Mouse (Mus musculus): ENCODE results near the gene Slc38a10.

Slc38a10 gene

DNA sequence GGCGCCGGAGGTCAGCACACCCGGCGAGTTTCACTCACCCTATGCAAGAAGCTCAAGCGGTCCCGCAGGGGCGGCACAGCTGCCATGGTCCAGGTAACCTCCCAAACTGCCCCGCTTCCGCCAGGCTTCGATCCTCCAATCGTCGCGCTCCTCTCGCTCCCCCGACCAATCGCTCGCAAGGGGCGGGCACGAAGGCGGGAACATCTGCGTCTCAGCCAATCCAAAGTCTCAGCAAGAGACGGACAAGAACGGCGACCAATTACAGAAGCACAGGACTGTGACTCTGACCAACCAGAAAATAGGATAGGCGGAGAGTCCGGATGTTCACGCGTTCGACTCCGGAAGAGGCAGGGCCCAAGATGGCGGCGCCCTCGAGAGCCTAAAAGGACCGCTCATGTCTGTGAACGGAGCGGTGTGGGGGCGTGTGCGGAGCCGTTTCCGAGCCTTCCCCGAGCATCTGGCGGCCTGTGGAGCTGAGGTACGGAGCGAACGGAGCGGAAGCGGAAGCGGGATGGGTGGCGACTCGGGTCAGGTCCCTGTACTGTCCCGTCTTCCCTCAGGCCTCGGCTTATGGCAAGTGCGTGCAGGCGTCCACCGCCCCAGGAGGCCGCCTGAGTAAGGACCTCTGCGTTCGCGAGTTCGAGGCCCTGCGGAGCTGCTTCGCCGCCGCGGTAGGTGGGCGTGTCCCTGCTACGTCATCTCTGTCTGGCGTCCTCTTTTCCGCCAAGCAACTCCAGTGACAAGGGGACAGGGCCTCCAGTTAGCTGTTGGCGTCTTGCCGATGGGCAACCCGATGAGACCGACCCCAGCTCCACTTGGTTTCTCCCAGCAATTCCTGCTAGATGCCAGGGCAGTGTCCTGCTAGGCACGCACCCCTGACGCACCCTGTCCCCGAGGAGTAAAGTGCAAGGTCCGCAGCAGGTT is 52.3 kb downstream of the Slc38a10 start, which contains the start of the genes Tepsin and Ndufaf8:
TSS of gene Tepsin (minus strand) at position 144 of the 924 bp plus-strand sequence.
TSS of gene Ndufaf8 (plus strand) at position 341 of the 924 bp plus-strand sequence.
- DNase-seq (ENCODE audit: low spot score in 2 of 2): peak; percentile 98

DNA sequence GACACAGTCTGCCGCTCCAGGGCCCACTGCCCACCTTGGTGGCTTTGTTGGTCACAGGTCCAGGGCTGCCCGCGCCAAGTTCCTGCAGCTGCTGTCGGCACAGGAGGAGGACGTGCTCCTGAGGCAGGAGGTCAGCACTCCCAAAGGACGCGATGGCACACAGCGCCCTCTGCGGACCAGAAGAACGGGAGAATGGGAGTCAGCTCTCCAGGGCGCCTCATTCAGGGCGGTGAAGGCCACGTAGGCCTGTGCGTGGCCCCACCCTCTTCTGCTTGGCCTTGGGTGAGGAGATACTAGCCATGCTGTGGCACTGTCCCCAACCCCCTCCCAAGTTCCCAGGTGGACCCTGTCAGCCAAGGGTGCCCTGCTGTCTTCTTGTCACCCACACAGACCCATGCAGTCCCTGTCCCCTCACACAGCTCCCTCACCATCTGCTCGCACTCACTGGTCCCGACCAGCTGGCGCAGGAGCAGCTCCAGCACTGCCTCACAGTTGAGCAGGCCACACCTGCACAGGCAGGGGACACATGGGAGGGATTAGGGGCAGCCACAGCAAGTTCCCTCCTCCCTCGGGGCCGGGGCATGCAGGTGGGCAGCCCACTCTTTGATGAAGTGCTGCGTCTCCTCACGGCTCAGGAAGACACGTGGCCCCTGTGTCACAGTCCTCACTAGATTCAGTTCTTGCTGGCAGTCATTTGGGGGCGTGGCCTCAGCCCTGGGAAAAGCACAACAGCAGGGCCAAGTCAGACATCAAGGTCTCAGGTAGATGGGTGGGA is 58.1 kb downstream of the Slc38a10 start:
- no peak for DNase-seq (ENCODE audit: low spot score in 2 of 2)

DNA sequence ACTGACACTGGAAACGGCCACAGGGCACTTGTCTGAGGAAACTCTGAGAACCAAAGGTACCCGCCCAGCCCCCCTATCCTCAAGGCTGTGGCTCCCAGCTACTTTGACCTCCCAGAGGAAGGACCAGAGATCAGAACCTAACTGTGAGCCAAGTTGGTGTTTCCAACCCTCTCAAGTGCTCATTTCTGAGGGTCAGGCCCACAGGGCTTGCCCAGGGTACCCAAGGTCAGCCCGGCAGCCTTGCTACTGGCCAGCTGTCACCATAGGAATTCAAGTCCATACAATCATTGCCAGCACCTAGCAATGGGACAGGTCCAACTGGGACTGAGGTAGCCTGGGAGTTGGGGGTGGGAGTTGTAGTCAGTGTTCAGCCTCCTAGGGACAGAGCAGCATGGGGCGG is 60.5 kb downstream of the Slc38a10 start:
- no peak for DNase-seq (ENCODE audit: low spot score in 2 of 2)

DNA sequence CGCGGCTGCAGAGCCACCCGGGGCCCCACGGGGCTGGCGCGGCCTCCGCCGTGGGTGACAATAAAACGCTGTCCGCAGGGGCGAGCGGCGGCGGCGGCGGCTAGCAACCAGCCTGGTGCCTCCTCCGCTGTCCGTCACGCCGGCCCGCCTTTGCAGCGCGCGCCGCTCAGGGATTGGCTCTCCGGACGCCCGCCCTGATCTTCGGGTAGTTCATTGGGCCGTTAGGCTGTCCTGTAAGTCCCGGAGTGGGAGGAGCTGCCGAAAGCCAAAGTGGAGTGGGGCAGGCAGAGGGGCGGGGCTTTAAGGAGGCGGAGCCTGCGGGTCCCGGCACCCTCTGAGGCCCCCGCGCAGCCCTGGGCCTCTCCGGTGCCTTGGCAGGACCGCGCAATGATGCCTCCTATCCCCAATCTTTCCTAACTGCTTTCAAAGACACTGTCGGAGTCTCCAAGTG is 64.4 kb downstream of the Slc38a10 start, which contains the start of gene Cep131:
TSS of gene Cep131 (minus strand) at position 126 of the 451 bp plus-strand sequence.
- peak; percentile 98 to 99 for DNase-seq (ENCODE audit: low spot score in 2 of 2)

DNA sequence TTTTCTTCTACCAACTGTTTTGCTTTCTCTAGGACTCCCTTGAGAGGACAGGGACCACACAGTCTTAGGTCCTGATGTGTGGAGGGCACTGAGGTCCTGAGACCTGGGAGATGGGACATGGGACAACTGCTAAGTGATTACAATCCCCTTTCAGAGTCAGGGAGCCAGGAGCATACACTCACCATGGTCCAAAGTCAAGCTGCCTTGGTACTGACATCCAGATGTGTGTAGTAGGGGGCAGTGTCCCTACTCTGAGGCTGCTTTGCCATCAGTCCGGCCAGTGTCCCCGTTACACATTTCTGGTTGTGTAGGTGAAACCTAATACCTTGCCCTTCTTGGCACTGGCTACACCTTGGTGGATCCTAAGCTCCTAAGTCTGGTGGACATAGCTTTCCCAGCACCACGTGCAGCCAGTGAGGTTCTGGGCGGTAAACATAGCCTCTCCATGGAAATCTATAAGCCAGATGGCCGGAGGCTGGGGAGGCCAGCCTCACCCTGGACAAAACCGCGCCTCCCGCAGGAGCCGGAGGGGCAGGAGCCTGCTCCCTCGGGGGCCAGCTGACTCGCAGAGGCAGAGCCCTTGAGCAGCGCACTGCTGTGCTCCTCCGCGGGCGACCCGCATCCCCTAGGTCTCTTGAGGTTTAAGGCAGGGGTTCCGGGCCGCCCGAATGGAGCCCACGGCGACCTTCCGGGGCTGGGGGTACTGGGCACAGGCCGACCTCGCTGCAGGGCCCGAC is 65.1 kb downstream of the Slc38a10 start:
- no peak for DNase-seq (ENCODE audit: low spot score in 2 of 2)

DNA sequence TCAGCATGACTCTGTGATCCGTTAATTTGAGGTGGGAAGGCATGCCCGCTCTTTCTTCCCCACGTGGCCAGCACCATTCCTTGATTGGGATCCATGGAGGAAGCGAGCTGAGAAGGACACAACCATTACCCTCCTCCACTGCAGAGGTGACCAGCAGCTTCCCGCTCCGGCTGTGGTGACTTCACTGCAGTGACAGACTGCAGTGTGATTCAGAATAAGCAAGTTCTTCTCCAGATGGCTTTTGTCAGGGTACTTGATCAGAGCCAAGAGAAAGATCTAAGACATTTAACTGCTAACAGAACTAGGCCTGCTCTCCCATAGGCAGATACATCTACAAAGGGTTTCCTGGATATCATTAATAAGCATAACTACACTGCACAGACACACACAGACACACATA is 70.9 kb downstream of the Slc38a10 start:
- DNase-seq (ENCODE audit: low spot score in 2 of 2): no peak

DNA sequence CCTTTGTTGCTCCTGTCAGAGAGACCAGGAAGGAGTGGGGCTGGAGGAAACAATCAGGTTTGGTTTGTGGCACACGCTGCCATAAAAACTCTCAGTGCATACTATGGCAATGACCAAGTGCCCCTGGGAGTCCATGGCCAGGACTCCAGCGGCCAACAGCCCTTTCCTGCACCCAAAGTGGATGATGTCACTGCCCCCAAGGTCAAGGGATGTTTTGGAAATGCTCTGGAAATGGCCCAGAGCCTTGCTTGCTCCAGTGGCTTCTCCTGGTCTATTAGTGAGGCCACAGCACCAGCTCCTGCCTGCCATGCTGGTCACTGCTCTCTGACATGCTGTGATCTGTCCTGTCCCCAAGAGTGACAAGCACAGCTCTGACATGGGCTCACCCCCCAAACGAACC is 75.0 kb downstream of the Slc38a10 start:
- no peak for DNase-seq (ENCODE audit: low spot score in 2 of 2)

DNA sequence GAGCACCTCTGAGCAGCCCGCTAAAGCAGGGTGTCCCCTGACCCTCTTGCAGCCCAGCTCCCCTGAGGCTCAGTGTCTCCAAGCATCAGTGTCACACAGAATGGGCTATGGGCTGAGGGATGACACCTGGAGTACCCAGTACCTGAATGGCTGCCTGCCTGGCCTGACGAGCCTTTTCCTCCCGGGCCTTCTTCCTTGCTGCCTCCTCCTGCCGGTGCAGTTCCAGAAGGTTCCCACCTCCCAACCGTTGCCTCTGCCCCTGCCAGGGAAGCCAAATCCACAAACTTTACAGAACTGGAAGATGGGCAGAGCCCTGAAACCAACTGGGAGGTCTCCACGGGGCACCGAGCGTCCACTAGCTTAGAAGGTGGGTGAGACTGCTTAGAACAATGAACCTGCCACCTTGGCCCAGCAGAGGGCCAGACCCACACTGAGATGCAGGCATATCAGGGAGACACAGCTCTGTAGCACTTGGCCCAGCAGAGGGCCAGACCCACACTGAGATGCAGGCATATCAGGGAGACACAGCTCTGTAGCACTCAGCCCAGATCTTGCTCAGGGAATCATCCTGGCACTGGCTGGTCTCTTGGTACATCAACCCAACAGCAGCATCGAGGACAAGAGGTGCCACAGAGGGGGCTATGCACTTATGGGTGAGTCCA is 78.0 kb downstream of the Slc38a10 start:
- DNase-seq (ENCODE audit: low spot score in 2 of 2): no peak

DNA sequence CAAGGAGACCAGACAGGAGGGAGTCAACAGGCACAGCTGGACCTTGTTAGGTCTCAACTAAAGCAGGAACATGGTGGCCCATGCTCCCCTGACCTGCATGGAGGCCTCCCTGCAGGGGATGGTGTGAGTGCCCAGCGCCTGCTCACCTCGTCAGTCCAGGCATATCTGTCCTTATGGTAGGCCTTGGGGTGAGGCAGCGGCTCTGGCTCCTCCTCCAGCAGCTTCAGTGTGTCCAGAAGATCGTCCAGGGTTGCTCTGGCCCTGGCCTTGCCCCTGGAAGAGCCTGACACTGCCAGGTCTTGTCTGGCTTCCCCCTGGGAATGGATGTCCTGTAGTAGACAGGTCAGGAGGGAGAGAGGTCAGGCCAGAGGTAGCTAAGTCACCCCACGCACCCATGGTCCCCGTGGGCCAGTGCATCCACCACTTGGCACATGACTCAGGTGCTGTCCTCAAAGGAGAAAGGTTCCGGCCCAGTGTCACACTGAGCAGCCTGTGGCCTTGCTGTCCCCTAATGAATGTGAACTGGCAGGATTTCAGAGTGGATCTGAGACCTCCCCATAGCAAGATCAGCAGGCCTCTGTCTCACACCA is 79.3 kb downstream of the Slc38a10 start:
- no peak for DNase-seq (ENCODE audit: low spot score in 2 of 2)

DNA sequence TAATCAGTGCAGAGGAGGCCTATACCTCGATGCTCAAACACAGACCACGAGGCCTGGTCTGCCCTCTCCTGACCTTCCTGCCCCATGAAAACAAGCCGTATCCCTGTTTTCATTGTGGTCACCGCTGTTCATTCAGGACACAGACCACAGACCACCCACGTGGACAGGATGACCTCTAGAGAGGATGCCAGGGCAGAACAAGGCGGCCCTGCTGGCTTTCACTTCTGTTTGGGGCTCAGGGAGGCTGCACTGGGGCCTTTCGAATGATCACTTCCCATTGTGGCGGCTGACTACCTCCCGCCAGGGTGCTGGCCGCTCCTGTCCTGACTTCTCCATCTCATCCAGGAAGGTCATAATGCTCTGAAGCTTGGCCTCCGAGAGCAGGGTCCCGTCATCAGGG is 80.1 kb downstream of the Slc38a10 start:
- DNase-seq (ENCODE audit: low spot score in 2 of 2): no peak

DNA sequence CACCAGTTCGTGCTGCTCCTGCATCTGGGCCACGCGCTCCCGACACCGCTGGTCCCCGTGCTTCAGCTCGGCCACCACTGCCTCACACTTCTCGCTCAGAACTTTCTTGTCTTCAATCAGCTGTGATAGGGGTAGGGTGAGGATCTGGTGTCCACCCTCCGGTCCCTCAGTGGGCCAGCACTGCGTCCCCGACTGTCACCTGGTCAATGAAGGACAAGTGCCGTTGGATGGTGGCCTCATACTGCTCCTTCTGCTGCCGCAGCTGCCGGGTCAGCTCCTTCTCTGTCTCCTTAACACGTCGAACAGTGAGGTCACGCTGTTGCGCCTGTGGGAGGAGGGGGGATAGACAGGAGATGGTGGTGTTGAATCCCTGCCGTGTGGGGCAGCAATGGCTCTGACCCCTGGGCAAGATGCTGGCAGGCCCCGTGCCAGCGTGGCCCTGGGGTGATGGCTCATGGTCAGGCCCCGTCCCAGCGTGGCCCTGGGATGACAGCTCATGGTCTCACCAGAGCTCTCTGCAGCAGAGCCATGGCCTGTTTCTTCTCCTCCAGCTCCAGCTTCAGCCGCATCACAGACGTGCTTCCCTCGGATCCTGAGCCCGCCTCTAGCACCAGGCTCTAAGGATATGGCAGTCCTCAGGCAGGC is 80.7 kb downstream of the Slc38a10 start:
- no peak for DNase-seq (ENCODE audit: low spot score in 2 of 2)

DNA sequence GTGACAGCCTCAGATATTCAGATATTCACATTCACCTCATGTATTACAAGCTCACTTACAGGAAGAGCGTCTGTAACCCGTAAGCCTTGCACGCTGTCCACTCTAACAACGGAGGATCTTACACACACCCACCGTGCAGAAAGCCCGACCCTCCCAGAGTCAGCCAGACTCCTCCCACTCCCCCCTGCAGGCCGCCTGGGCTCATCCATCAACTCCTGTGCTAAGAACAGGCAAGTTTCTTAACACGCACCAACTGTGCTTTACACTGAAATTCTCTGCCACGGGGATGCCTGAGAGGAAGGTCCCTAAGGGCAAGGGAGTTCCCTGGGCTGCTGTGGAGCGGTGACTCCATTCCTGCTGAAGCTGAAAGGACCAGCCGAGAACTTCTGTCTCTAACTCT is 81.9 kb downstream of the Slc38a10 start:
- no peak for DNase-seq (ENCODE audit: low spot score in 2 of 2)

DNA sequence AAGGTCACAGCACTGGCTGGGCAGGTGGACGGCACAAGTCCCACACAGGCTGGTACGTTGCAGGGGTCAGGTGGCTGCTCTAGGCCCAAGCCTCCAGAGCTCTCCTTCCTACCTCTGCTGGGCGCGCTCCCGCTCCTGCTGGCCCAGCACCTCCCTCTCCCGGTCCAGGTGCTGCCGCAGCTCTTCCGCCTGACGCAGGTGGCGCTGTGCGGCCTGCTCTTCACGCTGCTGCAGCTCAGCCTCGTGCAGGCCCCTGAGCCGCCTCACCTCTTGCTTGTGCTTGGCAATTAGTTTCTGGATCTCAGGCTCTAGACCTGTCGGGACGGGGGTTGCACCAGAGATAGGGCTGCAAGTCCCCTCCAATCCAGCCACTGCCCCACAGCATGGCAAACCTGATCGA is 83.3 kb downstream of the Slc38a10 start:
- DNase-seq (ENCODE audit: low spot score in 2 of 2): no peak

DNA sequence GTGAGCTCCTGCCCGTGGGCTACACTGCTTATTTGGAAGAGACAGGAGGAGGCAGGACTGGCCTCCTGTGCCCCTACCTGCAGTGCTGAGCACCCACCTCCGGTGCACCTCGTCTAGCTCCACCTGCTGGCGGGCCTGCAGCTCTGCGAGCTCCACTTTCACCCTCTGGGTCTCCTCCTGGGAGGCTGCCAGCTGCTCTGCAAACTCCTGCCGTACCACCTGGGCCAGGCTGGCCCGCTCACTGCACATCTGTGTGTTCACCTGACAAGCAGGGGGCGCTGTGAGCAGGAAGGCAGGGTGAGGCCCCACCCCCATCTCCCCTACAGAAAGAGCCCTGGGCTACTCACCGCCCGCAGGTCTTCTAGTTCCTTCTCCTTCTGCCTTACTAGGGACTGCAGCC is 85.9 kb downstream of the Slc38a10 start:
- DNase-seq (ENCODE audit: low spot score in 2 of 2): peak in 1 of 2 experiments; percentile 73

DNA sequence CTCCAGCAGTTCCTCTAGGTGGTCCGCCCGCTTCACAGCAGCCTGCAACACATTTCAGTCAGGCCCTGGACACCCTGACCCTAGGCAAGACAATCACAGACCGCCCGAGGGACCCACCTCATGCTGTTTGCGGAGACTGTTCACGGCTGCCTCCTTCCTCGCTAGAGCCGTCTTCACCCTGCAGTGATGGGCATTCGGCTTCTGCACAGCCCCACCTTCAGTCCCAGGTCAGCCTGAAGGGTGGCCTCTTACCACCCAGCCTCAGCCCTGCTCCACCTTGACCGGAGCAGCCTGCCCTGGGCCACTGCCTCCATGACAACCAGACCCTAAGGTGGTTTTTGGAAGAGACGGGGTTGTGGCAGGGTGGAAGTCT is 86.5 kb downstream of the Slc38a10 start:
- no peak for DNase-seq (ENCODE audit: low spot score in 2 of 2)

DNA sequence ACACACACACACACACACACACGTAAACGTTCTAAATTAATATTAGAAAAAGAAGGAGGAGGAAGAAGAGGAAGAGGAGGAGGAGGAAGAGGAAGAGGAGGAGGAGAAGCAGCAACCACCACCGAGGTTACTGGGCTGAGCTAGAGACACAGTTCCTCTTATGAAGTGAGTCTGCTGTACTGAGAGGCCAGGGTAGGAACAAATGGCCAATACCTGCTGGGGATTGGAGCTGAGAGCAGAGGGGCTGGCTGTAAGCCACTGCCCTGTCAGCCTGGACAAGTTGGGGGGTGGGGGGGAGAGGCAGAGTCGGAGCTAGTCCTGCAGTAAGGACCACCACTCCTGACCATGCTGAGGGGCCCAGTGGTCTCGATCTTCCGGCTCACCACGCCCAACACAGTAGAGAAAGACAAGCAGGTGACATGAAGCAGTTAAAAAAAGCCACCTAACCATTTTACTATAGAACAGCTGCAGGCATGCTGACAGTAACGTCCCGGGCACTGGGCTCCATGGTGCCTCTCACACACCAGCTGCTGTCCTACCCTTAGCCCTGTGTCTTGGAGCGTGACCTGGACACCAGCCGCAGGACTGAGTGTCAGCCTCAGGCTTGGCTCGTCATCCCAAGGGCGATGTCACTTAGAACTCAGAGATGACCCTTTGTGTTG is 87.0 kb downstream of the Slc38a10 start:
- DNase-seq (ENCODE audit: low spot score in 2 of 2): no peak

DNA sequence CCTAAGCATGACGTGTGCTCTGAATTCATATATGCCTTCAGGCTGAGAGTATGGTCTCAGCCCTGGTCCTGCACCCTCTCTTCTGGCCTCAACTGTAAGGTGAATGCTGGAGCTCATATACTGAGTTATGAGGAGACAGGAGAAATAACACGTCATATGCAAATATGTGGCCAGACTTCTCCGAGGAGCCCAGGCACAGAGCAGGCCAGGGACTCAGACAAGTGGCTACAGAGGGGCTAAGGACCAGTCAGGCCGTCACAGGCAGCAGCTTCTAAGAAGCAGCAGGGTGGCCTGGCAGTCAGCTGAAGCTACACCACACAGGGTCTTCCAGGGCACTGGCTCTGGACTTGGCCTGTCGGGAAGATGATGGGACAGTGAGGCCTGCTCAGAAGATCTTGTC is 87.8 kb downstream of the Slc38a10 start:
- no peak for DNase-seq (ENCODE audit: low spot score in 2 of 2)

DNA sequence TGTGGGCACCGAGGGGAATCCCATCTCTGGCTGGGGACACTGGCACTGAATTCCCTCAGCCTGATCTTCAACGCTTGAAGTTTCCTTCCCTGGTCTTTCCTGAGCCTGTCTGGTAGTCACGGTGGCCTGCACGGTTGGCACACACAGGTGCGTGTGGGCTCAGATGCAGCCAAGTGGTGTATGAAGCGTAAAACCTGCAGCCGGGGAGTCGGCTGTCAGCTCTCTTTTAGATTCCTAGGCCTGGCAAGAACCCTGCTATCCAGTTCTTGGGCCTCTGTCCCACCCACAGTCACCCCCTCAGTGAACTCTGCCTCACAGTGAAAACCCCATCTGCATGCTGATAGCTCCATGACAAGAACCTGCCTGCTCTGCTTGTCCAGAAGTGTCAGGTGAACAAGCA is 90.5 kb downstream of the Slc38a10 start:
- DNase-seq (ENCODE audit: low spot score in 2 of 2): no peak

DNA sequence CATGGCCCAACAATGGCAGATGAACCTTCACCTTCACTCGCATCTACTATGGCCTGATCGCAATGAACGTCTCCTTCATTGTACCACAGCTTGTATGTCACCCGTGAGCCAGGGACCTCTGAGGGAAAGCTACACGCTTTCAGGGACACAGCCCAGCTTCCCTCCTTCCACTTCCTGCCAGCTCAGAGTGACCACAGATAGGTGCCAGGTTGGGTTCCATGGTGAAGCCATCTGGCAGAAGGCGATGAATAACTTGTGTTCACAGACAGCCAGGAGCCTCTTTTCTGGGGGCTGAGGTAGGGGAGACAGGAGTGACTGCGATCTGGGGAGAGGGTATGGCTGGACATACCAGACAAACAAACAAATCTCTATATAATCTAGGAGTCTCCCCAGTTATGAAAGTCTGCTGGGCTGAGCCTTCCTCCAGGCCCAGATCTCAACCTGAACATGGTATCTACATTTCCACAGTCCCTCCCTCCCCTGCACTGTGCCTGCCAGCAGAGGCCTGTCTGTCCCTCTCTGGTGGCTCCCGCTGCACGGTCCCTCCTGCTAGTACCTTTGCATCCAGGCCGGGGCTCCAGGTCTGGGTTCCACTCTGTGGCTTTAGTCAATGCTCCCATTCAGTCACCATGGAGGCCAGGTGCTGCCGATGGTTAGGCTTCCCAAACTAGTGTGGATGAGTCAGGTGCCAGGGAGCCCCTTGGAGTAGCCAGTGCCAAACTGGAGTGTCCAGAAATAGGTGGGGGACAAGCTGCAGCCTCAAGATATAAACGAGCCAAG is 95.0 kb downstream of the Slc38a10 start:
- DNase-seq (ENCODE audit: low spot score in 2 of 2): no peak
